Mouse (Mus musculus) midbrain, postnatal 0 days (tissue): Measurements from ENCODE around the gene Ntm. TPM values are rescaled to one million over a fixed set of nuclear protein-coding genes. Genes with fewer than 3 reads are reported as not detected.
A peak's percentile ranks its signal among the peaks of the same experiment; 100 is the strongest.

Experiments used
- ATAC-seq: fragments of 200-750 bp; cut with Nextera tagmentation; 2 replicates; pipeline ENCODE4 v1.8.0; 2017; ENCODE audit warnings: moderate number of reproducible peaks, mild to moderate bottlenecking, moderate TSS enrichment, moderate library complexity; ENCODE audit not compliant: low FRiP score
- DNase-seq: peaks from one replicate; pipeline ENCODE4 v3.0.0-alpha.2; 2015; ENCODE audit warnings: low spot score
- H3K27ac ChIP-seq: fragments of 300-500 bp; sonication (generic); 2 replicates; pipeline ENCODE4 v1.5.1; 2014; ENCODE audit warnings: low read depth, mild to moderate bottlenecking, low read length, mixed read lengths
- H3K27me3 ChIP-seq: fragments of 300-500 bp; sonication (generic); 2 replicates; pipeline ENCODE4 v1.6.1; 2014; ENCODE audit warnings: low read length, control low read depth, mixed read lengths; ENCODE audit not compliant: insufficient read depth
- H3K36me3 ChIP-seq: fragments of 300-500 bp; sonication (generic); 2 replicates; pipeline ENCODE4 v1.6.1; 2014; ENCODE audit warnings: low read length, control low read depth, mixed read lengths; ENCODE audit not compliant: insufficient read depth
- H3K4me1 ChIP-seq: fragments of 300-500 bp; sonication (generic); 2 replicates; pipeline ENCODE4 v1.6.1; 2014; ENCODE audit warnings: mild to moderate bottlenecking, control low read depth, antibody characterized with exemption, low read length, mixed read lengths; ENCODE audit not compliant: insufficient read depth
- H3K4me2 ChIP-seq: fragments of 300-500 bp; sonication (generic); 2 replicates; pipeline ENCODE4 v1.6.1; 2014; ENCODE audit warnings: low read depth, mild to moderate bottlenecking, low read length, mixed read lengths; ENCODE audit not compliant: poor library complexity, severe bottlenecking
- H3K4me3 ChIP-seq: fragments of 300-500 bp; sonication (generic); 2 replicates; pipeline ENCODE4 v1.5.1; 2014; ENCODE audit warnings: low read depth, mild to moderate bottlenecking, low read length, moderate library complexity
- H3K9ac ChIP-seq: fragments of 300-500 bp; sonication (generic); replicated peaks from 2 replicates; pipeline ENCODE4 v1.6.1; 2014; ENCODE audit warnings: mild to moderate bottlenecking, low read length, moderate library complexity, mixed read lengths; ENCODE audit not compliant: poor library complexity, severe bottlenecking
- H3K9me3 ChIP-seq: fragments of 300-500 bp; sonication (generic); 2 replicates; pipeline ENCODE4 v1.6.1; 2016; ENCODE audit warnings: low read length, control low read depth
- CTCF ChIP-seq: IDR thresholded peaks from 2 replicates; pipeline ENCODE4 v1.5.1; 2016; ENCODE audit warnings: antibody characterized with exemption, mild to moderate bottlenecking
- WGBS: fragments of 180-500 bp; shearing (Covaris S2); extraction: QIAGEN DNeasy Blood & Tissue Kit; methylation state at CpG from one replicate; pipeline ENCODE4 v1.1.7; 2014; 5-methylcytosine and 5-hydroxymethylcytosine counted together
- polyA plus RNA-seq: library from polyadenylated mRNA; unstranded; fragments of >200 nt; fragmentation: Nextera tagmentation; extraction: Ambion mirVana; gene quantifications from 2 replicates; pipeline ENCODE4 v1.2.1, GENCODE M21; 2015
- total RNA-seq: library from RNA; depleted of rRNA; stranded (reverse); fragments of >200 nt; gene quantifications from 2 replicates; pipeline ENCODE4 v1.2.3, GENCODE M21; 2014

Ntm gene
- total and polyA plus RNA-seq, 2 experiments from 2014 or later: 244 to 322 TPM

DNA sequence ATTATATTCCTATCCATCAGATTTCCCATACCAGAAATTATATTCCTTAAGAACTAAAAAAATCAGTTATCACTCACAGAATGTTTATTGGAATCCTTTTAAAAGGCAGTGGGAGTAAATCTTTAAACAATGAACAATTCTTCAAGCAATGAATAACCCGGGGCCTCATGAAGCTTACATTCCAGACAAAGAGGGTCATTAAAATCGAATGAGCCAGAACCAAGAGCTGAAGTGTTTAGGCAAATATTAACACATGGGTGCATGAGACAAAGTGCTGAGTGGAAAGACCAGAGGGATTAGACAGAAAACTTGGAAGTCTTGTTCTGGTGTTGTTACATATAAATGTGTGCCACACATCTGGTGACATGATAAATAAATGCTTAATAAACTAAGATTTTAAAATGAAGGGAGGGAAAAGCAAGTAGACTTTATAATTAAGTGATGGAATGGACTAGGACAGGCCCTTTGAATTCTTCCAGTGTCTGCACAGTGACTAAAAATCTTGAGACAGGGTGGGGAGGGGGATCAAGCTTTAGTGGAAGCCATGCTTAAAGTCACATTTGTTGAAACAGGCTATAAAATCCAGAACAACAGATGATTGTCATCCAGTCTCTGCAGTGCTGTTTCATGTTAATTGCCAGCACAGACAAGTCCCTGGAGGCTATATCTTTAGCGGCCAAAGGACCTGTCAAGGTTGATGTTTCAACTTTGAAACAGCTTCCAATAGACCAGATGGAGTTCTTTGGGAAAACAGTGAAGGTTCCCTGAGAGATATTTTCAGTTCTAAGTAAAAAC is 630.4 kb downstream of the Ntm start:
- DNase-seq: peak; percentile 54
- TF ChIP-seq CTCF: no peak
- Histone ChIP-seq H3K4me1 (no peaks in the 10 kb centered on the region), H3K4me3 (no peak overlapping the region), H3K4me2 (no peak overlapping the region), H3K9ac (no peak overlapping the region), H3K36me3 (no peaks in the 10 kb centered on the region), H3K27me3 (no peaks in the 10 kb centered on the region), H3K27ac (no peak overlapping the region), H3K9me3 (no peaks in the 10 kb centered on the region)
- WGBS: 41% methylated on average over 3 of the region's 3 CpGs
- no peak for ATAC-seq

DNA sequence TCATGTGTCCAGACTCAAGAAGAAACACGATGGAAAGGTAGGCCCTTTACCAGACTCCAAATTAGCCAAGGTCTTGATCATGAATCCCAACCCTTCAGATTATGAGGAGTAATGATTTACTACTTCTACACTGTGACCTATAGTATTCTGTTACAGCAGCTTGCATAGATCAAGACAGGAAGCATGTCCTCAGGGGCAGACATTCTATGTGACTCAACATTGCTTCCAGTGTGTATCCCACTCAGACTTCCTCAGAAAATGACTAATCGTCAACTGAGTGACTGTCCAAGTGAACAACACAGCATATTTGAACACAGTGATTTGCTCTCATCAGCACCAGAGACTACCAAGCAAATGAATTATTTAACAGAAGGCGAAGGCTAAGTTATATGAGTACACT is 632.5 kb downstream of the Ntm start:
- 90% methylated on average over 3 of the region's 3 CpGs for WGBS
- ATAC-seq (no peak), DNase-seq (no peak)
- Histone ChIP-seq H3K4me1 (no peaks in the 10 kb centered on the region), H3K36me3 (no peaks in the 10 kb centered on the region), H3K4me3 (no peak overlapping the region), H3K27ac (no peak overlapping the region), H3K27me3 (no peaks in the 10 kb centered on the region), H3K9ac (no peak overlapping the region), H3K4me2 (no peak overlapping the region), H3K9me3 (no peaks in the 10 kb centered on the region)
- TF ChIP-seq CTCF: no peak

DNA sequence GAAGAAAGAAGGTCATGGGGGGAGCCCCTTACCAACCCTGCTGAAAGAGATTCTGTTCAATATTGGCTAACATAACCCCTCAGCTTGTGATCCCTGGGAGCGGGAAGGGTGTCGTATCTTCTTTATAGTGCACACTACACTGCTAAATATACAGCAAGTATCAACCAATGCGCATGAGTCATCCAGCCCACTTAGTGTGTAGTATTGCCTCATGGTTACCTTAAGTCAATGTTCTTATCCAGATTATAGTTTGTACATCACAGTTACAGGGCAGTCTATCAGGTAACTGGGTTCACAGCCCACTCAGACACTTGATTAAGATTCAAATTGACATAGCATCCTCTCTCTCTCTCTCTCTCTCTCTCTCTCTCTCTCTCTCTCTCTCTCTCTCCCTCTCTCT is 636.7 kb downstream of the Ntm start:
- no peak overlapping the region for H3K4me3 ChIP-seq
- DNase-seq: no peak
- no peaks in the 10 kb centered on the region for H3K9me3 ChIP-seq
- TF ChIP-seq CTCF: no peak
- WGBS: 94% methylated on average over 3 of the region's 3 CpGs
- H3K4me1 ChIP-seq: no peaks in the 10 kb centered on the region
- no peaks in the 10 kb centered on the region for H3K36me3 ChIP-seq
- no peak overlapping the region for H3K27ac ChIP-seq
- H3K9ac ChIP-seq: no peak overlapping the region
- ATAC-seq: no peak
- no peak overlapping the region for H3K4me2 ChIP-seq
- H3K27me3 ChIP-seq: no peaks in the 10 kb centered on the region

DNA sequence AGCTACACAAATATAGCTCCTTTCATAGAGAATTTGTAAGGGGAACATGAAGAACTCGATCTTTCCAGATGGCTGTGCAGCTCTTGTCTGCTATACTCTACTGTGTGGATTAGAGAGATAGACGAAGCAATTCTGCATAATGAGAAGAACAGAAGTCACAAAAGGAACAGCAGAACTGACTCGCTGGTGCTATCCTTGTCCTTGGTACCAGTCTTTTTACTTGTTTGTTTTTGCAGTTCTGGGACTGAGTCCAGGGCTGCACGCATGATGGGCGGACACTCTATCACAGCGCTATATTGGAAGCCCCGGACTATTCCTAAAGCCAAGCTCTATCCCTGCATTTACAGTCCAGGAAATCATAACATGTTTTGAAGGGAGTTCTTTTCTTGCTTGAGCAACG is 637.8 kb downstream of the Ntm start:
- no peak for DNase-seq
- H3K27ac ChIP-seq: no peak overlapping the region
- H3K9me3 ChIP-seq: no peaks in the 10 kb centered on the region
- no peaks in the 10 kb centered on the region for H3K36me3 ChIP-seq
- H3K4me3 ChIP-seq: no peak overlapping the region
- no peaks in the 10 kb centered on the region for H3K4me1 ChIP-seq
- H3K9ac ChIP-seq: no peak overlapping the region
- no peak for ATAC-seq
- no peak for TF ChIP-seq CTCF
- WGBS: 79% methylated on average over 8 of the region's 8 CpGs
- H3K27me3 ChIP-seq: no peaks in the 10 kb centered on the region
- no peak overlapping the region for H3K4me2 ChIP-seq

DNA sequence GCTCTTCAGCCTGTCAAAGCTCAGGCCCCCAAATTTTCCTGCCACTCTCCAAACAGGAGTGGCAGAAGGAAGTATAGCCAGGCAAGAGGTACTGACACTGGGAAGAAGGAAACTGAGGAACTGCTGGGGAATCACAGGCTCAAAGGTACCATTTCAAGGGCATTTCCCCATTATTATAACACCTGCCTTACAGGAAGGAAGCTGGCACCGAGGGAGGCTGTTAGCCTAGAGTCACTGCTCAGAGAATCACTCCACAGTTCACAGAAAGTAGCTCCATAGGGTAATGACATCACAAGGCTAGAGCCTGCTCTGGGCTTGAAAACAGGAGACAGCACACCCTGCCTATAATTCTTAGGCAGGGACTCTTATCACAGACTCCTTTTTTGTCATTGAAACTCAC is 643.7 kb downstream of the Ntm start:
- H3K4me3 ChIP-seq: no peak overlapping the region
- no peak overlapping the region for H3K4me2 ChIP-seq
- DNase-seq (no peak), ATAC-seq (no peak)
- 70% methylated on average over 1 of the region's 1 CpGs for WGBS
- no peak for TF ChIP-seq CTCF
- no peak overlapping the region for H3K9ac ChIP-seq
- no peaks in the 10 kb centered on the region for H3K27me3 ChIP-seq
- H3K36me3 ChIP-seq: no peaks in the 10 kb centered on the region
- H3K27ac ChIP-seq: no peak overlapping the region
- no peaks in the 10 kb centered on the region for H3K9me3 ChIP-seq
- peaks cover 15% of the 10 kb centered on the region for H3K4me1 ChIP-seq

DNA sequence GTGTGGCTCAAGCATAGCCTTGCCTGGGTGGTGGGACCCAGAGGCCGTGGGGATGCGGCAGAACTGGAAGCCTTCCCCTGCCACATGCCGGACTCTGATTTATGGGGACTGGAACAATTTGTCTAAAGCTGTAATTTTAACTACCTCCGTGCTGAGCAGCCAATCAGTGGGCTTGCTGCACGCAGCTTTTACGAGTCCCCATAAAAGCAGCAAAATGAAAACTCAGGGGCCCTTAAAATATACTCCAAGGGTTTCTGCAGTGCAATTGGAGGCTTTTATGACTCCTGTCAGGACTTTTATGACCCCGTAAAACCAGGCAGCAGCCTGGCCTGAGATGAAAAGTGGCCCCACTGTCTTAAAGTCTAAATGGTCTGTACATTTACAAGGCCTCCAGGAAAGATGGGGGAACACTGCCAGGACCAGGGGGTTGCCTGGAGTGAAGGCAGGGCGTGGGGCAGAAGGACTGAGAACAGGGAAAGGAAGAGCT is 644.2 kb downstream of the Ntm start:
- DNase-seq (no peak), ATAC-seq (no peak)
- Histone ChIP-seq H3K4me3 (no peak overlapping the region), H3K4me2 (no peak overlapping the region), H3K27ac (no peak overlapping the region), H3K9ac (no peak overlapping the region), H3K9me3 (no peaks in the 10 kb centered on the region), H3K36me3 (no peaks in the 10 kb centered on the region), H3K27me3 (no peaks in the 10 kb centered on the region), H3K4me1 (peaks cover 15% of the 10 kb centered on the region)
- TF ChIP-seq CTCF: no peak
- WGBS: 87% methylated on average over 8 of the region's 8 CpGs
